Mouse (Mus musculus) forebrain, embryonic 13.5 days (tissue): ENCODE results near the gene Tnfsf15. TPM values are rescaled to one million over a fixed set of nuclear protein-coding genes. Genes with fewer than 3 reads are reported as not detected.

Experiments used
- ATAC-seq: fragments of 200-750 bp; cut with Nextera tagmentation; 2 replicates; pipeline ENCODE4 v1.8.0; 2017
- H3K27ac ChIP-seq: fragments of 300-500 bp; sonication (generic); 2 replicates; pipeline ENCODE4 v1.5.1; 2015; ENCODE audit warnings: inconsistent platforms, mild to moderate bottlenecking, moderate library complexity
- H3K27me3 ChIP-seq: fragments of 300-500 bp; sonication (generic); 2 replicates; pipeline ENCODE4 v1.6.1; 2015; ENCODE audit warnings: mild to moderate bottlenecking, inconsistent platforms
- H3K36me3 ChIP-seq: fragments of 300-500 bp; sonication (generic); 2 replicates; pipeline ENCODE4 v1.6.1; 2015; ENCODE audit warnings: mild to moderate bottlenecking, inconsistent platforms; ENCODE audit not compliant: poor library complexity, severe bottlenecking
- H3K4me1 ChIP-seq: fragments of 300-500 bp; sonication (generic); 2 replicates; pipeline ENCODE4 v1.6.1; 2015; ENCODE audit warnings: inconsistent platforms
- H3K4me2 ChIP-seq: fragments of 300-500 bp; sonication (generic); 2 replicates; pipeline ENCODE4 v1.6.1; 2015; ENCODE audit warnings: inconsistent platforms, mild to moderate bottlenecking, moderate library complexity
- H3K4me3 ChIP-seq: fragments of 300-500 bp; sonication (generic); 2 replicates; pipeline ENCODE4 v1.5.1; 2015; ENCODE audit warnings: mild to moderate bottlenecking, inconsistent platforms
- H3K9ac ChIP-seq: fragments of 300-500 bp; sonication (generic); 2 replicates; pipeline ENCODE4 v1.6.1; 2015; ENCODE audit warnings: mild to moderate bottlenecking, inconsistent platforms
- H3K9me3 ChIP-seq: fragments of 300-500 bp; sonication (generic); replicated peaks from 2 replicates; pipeline ENCODE4 v1.6.1; 2016; ENCODE audit warnings: inconsistent platforms
- WGBS: fragments of 180-500 bp; shearing (Covaris S2); methylation state at CpG from one replicate; pipeline ENCODE4 v1.1.7; 2015; 5-methylcytosine and 5-hydroxymethylcytosine counted together
- polyA plus RNA-seq: library from polyadenylated mRNA; unstranded; fragments of >200 nt; fragmentation: Nextera tagmentation; extraction: Ambion mirVana; gene quantifications from 2 replicates; pipeline ENCODE4 v1.2.1, GENCODE M21; 2015

Tnfsf15 gene
- polyA plus RNA-seq, result not detected in 2 replicates

GRCm38 (mm10) chr4:63744693-63745171 lies at the start of gene Tnfsf15:
Gene Tnfsf15 (minus strand): TSS chr4:63745113.
- no peak within 1 kb of the TSS for H3K27ac ChIP-seq
- H3K4me1 ChIP-seq, result 0 out of 2 replicates have a peak, but pooled peaks cover 5% of the 10 kb centered on the region
- no peaks in the 10 kb centered on the region for H3K9me3 ChIP-seq
- H3K27me3 ChIP-seq, result no peaks in the 10 kb centered on the region
- H3K9ac ChIP-seq, result no peak within 1 kb of the TSS
- no peak within 1 kb of the TSS for H3K4me3 ChIP-seq
- no peak within 1 kb of the TSS for H3K4me2 ChIP-seq
- H3K36me3 ChIP-seq, result no peaks in the 10 kb centered on the region
- no peak for ATAC-seq
- 75% methylated on average over 8 of the region's 8 CpGs for WGBS

GRCm38 (mm10) chr4:63792328-63792727 lies 47.4 kb upstream of the Tnfsf15 start:
- H3K36me3 ChIP-seq, result no peaks in the 10 kb centered on the region
- no peaks in the 10 kb centered on the region for H3K9me3 ChIP-seq
- no peak for ATAC-seq
- no peak overlapping the region for H3K27ac ChIP-seq
- no peak overlapping the region for H3K4me2 ChIP-seq
- H3K9ac ChIP-seq, result no peak overlapping the region
- H3K4me3 ChIP-seq, result no peak overlapping the region
- no peaks in the 10 kb centered on the region for H3K4me1 ChIP-seq
- no peaks in the 10 kb centered on the region for H3K27me3 ChIP-seq
- WGBS, result 92% methylated on average over 3 of the region's 3 CpGs

GRCm38 (mm10) chr4:63785466-63785865 lies 40.6 kb upstream of the Tnfsf15 start:
- no peaks in the 10 kb centered on the region for H3K36me3 ChIP-seq
- no peak for ATAC-seq
- H3K4me2 ChIP-seq, result no peak overlapping the region
- H3K27me3 ChIP-seq, result no peaks in the 10 kb centered on the region
- H3K4me1 ChIP-seq, result no peaks in the 10 kb centered on the region
- H3K27ac ChIP-seq, result no peak overlapping the region
- H3K9me3 ChIP-seq, result no peaks in the 10 kb centered on the region
- no peak overlapping the region for H3K4me3 ChIP-seq
- 85% methylated on average over 2 of the region's 2 CpGs for WGBS
- no peak overlapping the region for H3K9ac ChIP-seq

GRCm38 (mm10) chr4:63783826-63784225 lies 38.9 kb upstream of the Tnfsf15 start:
- no peak for ATAC-seq
- 88% methylated on average over 5 of the region's 5 CpGs for WGBS
- no peaks in the 10 kb centered on the region for H3K27me3 ChIP-seq
- no peaks in the 10 kb centered on the region for H3K9me3 ChIP-seq
- H3K4me2 ChIP-seq, result no peak overlapping the region
- no peaks in the 10 kb centered on the region for H3K4me1 ChIP-seq
- no peak overlapping the region for H3K9ac ChIP-seq
- no peaks in the 10 kb centered on the region for H3K36me3 ChIP-seq
- no peak overlapping the region for H3K27ac ChIP-seq
- no peak overlapping the region for H3K4me3 ChIP-seq

- H3K27ac ChIP-seq, result no peak overlapping the region
- 75% methylated on average over 7 of the region's 7 CpGs for WGBS
- ATAC-seq, result 0 out of 2 replicates have a peak, but pooled peaks have one; percentile 33
- no peaks in the 10 kb centered on the region for H3K9me3 ChIP-seq
- no peak overlapping the region for H3K4me2 ChIP-seq
- H3K4me1 ChIP-seq, result no peaks in the 10 kb centered on the region
- no peaks in the 10 kb centered on the region for H3K36me3 ChIP-seq
- no peak overlapping the region for H3K9ac ChIP-seq
- H3K27me3 ChIP-seq, result no peaks in the 10 kb centered on the region
- no peak overlapping the region for H3K4me3 ChIP-seq
These were observed 38.2 kb upstream of the Tnfsf15 start for GRCm38 (mm10) chr4:63782970-63783613.

GRCm38 (mm10) chr4:63777223-63777622 lies 32.3 kb upstream of the Tnfsf15 start:
- WGBS, result 87% methylated on average over 8 of the region's 8 CpGs
- ATAC-seq, result no peak
- H3K4me1 ChIP-seq, result no peaks in the 10 kb centered on the region

GRCm38 (mm10) chr4:63773306-63774090 lies 28.6 kb upstream of the Tnfsf15 start:
- no peaks in the 10 kb centered on the region for H3K36me3 ChIP-seq
- no peak overlapping the region for H3K4me2 ChIP-seq
- no peak overlapping the region for H3K4me3 ChIP-seq
- H3K27me3 ChIP-seq, result no peaks in the 10 kb centered on the region
- ATAC-seq, result no peak
- H3K9me3 ChIP-seq, result no peaks in the 10 kb centered on the region
- H3K4me1 ChIP-seq, result no peaks in the 10 kb centered on the region
- no peak overlapping the region for H3K27ac ChIP-seq
- H3K9ac ChIP-seq, result no peak overlapping the region
- WGBS, result 82% methylated on average over 8 of the region's 8 CpGs

More at GRCm38 (mm10) chr4:63777223-63777622, 32.3 kb upstream of the Tnfsf15 start:
- H3K9ac ChIP-seq, result no peak overlapping the region
- H3K4me2 ChIP-seq, result no peak overlapping the region
- H3K36me3 ChIP-seq, result no peaks in the 10 kb centered on the region
- H3K27me3 ChIP-seq, result no peaks in the 10 kb centered on the region
- H3K27ac ChIP-seq, result no peak overlapping the region
- no peak overlapping the region for H3K4me3 ChIP-seq
- no peaks in the 10 kb centered on the region for H3K9me3 ChIP-seq

GRCm38 (mm10) chr4:63772514-63772913 lies 27.6 kb upstream of the Tnfsf15 start:
- Histone ChIP-seq H3K9ac (no peak overlapping the region), H3K9me3 (no peaks in the 10 kb centered on the region), H3K4me2 (no peak overlapping the region), H3K4me3 (no peak overlapping the region), H3K36me3 (no peaks in the 10 kb centered on the region), H3K4me1 (no peaks in the 10 kb centered on the region), H3K27me3 (no peaks in the 10 kb centered on the region), H3K27ac (no peak overlapping the region)
- no peak for ATAC-seq
- WGBS, result 84% methylated on average over 2 of the region's 2 CpGs

GRCm38 (mm10) chr4:63771291-63771690 lies 26.4 kb upstream of the Tnfsf15 start:
- Histone ChIP-seq H3K27ac (no peak overlapping the region), H3K4me3 (no peak overlapping the region)
- WGBS, result 79% methylated on average over 4 of the region's 4 CpGs

GRCm38 (mm10) chr4:63769161-63769560 lies 24.2 kb upstream of the Tnfsf15 start:
- Histone ChIP-seq H3K4me3 (no peak overlapping the region), H3K4me2 (no peak overlapping the region), H3K27me3 (no peaks in the 10 kb centered on the region), H3K4me1 (no peaks in the 10 kb centered on the region), H3K27ac (no peak overlapping the region), H3K9ac (no peak overlapping the region), H3K9me3 (no peaks in the 10 kb centered on the region), H3K36me3 (no peaks in the 10 kb centered on the region)
- 80% methylated on average over 3 of the region's 3 CpGs for WGBS
- no peak for ATAC-seq

More at GRCm38 (mm10) chr4:63771291-63771690, 26.4 kb upstream of the Tnfsf15 start:
- no peaks in the 10 kb centered on the region for H3K36me3 ChIP-seq
- no peak for ATAC-seq
- H3K9ac ChIP-seq, result no peak overlapping the region
- no peaks in the 10 kb centered on the region for H3K4me1 ChIP-seq
- H3K4me2 ChIP-seq, result no peak overlapping the region
- H3K9me3 ChIP-seq, result no peaks in the 10 kb centered on the region
- no peaks in the 10 kb centered on the region for H3K27me3 ChIP-seq

GRCm38 (mm10) chr4:63765050-63765449 lies 20.1 kb upstream of the Tnfsf15 start:
- Histone ChIP-seq H3K4me2 (no peak overlapping the region), H3K27ac (no peak overlapping the region), H3K4me3 (no peak overlapping the region), H3K27me3 (no peaks in the 10 kb centered on the region), H3K4me1 (no peaks in the 10 kb centered on the region), H3K36me3 (no peaks in the 10 kb centered on the region), H3K9ac (no peak overlapping the region), H3K9me3 (no peaks in the 10 kb centered on the region)
- ATAC-seq, result no peak
- 87% methylated on average over 2 of the region's 2 CpGs for WGBS

GRCm38 (mm10) chr4:63759931-63760330 lies 15.0 kb upstream of the Tnfsf15 start:
- no peak for ATAC-seq
- Histone ChIP-seq H3K36me3 (no peaks in the 10 kb centered on the region), H3K4me1 (no peaks in the 10 kb centered on the region), H3K27me3 (no peaks in the 10 kb centered on the region), H3K27ac (no peak overlapping the region), H3K9me3 (no peaks in the 10 kb centered on the region), H3K4me3 (no peak overlapping the region), H3K9ac (no peak overlapping the region), H3K4me2 (no peak overlapping the region)
- 75% methylated on average over 3 of the region's 3 CpGs for WGBS
